8 mouse cellular contexts compared by ENCODE assay signal in genomic region chr8:119840275-119840808, GRCm38 (mm10). TPM values are rescaled to one million over a fixed set of nuclear protein-coding genes. Genes with fewer than 3 reads are reported as not detected.
DNase-seq lines count a peak whose midpoint lies in the region; ATAC-seq and TF ChIP-seq lines count a peak whose summit lies in the region.

TSS of gene Cotl1 (minus strand) at chr8:119840544.

- peak; percentile 99 for DNase-seq in brain, embryonic 14.5 days (ENCODE audit: low read depth)
- DNase-seq in kidney, postnatal 0 days (ENCODE audit: low spot score): peak; percentile 98
- peak; percentile 96 for DNase-seq in liver, embryonic 11.5 days (ENCODE audit: low spot score)
- DNase-seq in naive thymus-derived CD4-positive, alpha-beta T cell, adult 2 months (ENCODE audit: low read depth): peak; percentile 97

- TF ChIP-seq CTCF in C2C12 (IDR thresholded peaks at IDR 0.05; ENCODE audit: control insufficient read depth, insufficient read depth, insufficient read length): no peak
- no peak for TF ChIP-seq CTCF in brain, embryonic 14.5 days (IDR thresholded peaks at IDR 0.05; ENCODE audit: borderline replicate concordance, extremely low read depth, insufficient read depth, insufficient read length)
- no peak for TF ChIP-seq CTCF in kidney, postnatal 0 days (IDR thresholded peaks at IDR 0.05; ENCODE audit: low read depth)

- peak within 1 kb of the TSS; percentile 67 for H3K27ac ChIP-seq in heart, embryonic 12.5 days (ENCODE audit: poor library complexity, severe bottlenecking)
- H3K27ac ChIP-seq in kidney, postnatal 0 days: peak within 1 kb of the TSS; percentile 84
- H3K27ac ChIP-seq in liver, embryonic 11.5 days (ENCODE audit: low read depth, low read length): peak within 1 kb of the TSS; percentile 60
- peak within 1 kb of the TSS; percentile 84 for H3K27ac ChIP-seq in stomach, embryonic 14.5 days (ENCODE audit: low read length)

- peaks cover 26% of the 10 kb centered on the region for H3K4me1 ChIP-seq in erythroblast, embryonic 14.5 days (ENCODE audit: control insufficient read depth)
- peaks cover 39% of the 10 kb centered on the region for H3K4me1 ChIP-seq in heart, embryonic 12.5 days (replicated peaks)
- peaks cover 24% of the 10 kb centered on the region for H3K4me1 ChIP-seq in kidney, postnatal 0 days (replicated peaks; ENCODE audit: insufficient read depth, low read length)
- H3K4me1 ChIP-seq in liver, embryonic 11.5 days (replicated peaks; ENCODE audit: control insufficient read depth, insufficient read depth, low read length): peaks cover 40% of the 10 kb centered on the region
- peaks cover 40% of the 10 kb centered on the region for H3K4me1 ChIP-seq in stomach, embryonic 14.5 days (ENCODE audit: control insufficient read depth, insufficient read depth, low read length)

- H3K79me2 ChIP-seq in C2C12 (ENCODE audit: control insufficient read depth, insufficient read depth): peaks cover 38% of the 10 kb centered on the region

- H3K36me3 ChIP-seq in C2C12 (ENCODE audit: control insufficient read depth, insufficient read depth): no peaks in the 10 kb centered on the region
- H3K36me3 ChIP-seq in erythroblast, embryonic 14.5 days (ENCODE audit: control insufficient read depth): no peaks in the 10 kb centered on the region
- no peaks in the 10 kb centered on the region for H3K36me3 ChIP-seq in heart, embryonic 12.5 days
- H3K36me3 ChIP-seq in kidney, postnatal 0 days (ENCODE audit: insufficient read depth, low read length): 0 out of 2 replicates have a peak, but pooled peaks cover 2% of the 10 kb centered on the region
- no peaks in the 10 kb centered on the region; the same call in 1 of the 2 replicates for H3K36me3 ChIP-seq in liver, embryonic 11.5 days (ENCODE audit: control insufficient read depth, insufficient read depth, low read length)
- H3K36me3 ChIP-seq in stomach, embryonic 14.5 days (ENCODE audit: control insufficient read depth, insufficient read depth, low read length): no peaks in the 10 kb centered on the region; the same call in 1 of the 2 replicates

- peak within 1 kb of the TSS; percentile 88 for H3K4me2 ChIP-seq in heart, embryonic 12.5 days
- peak within 1 kb of the TSS; percentile 87 for H3K4me2 ChIP-seq in kidney, postnatal 0 days (ENCODE audit: low read length)
- H3K4me2 ChIP-seq in liver, embryonic 11.5 days: peak within 1 kb of the TSS; percentile 81
- peak within 1 kb of the TSS; percentile 83 for H3K4me2 ChIP-seq in stomach, embryonic 14.5 days (replicated peaks; ENCODE audit: low read depth, low read length)

- TF ChIP-seq POLR2A in brain, embryonic 14.5 days (IDR thresholded peaks at IDR 0.05; ENCODE audit: borderline replicate concordance, extremely low read depth, insufficient read depth, insufficient read length, poor library complexity, severe bottlenecking): peak; percentile 86; the same call in 1 of the 2 replicates

- peak within 1 kb of the TSS; percentile 51 for H3K4me3 ChIP-seq in C2C12 (ENCODE audit: insufficient read depth, poor library complexity, severe bottlenecking)
- H3K4me3 ChIP-seq in erythroblast, embryonic 14.5 days (replicated peaks): peak within 1 kb of the TSS; percentile 75
- peak within 1 kb of the TSS; percentile 67 for H3K4me3 ChIP-seq in heart, embryonic 12.5 days
- H3K4me3 ChIP-seq in kidney, postnatal 0 days (replicated peaks; ENCODE audit: low read depth, low read length): peak within 1 kb of the TSS; percentile 72
- H3K4me3 ChIP-seq in liver, embryonic 11.5 days (ENCODE audit: low read depth, low read length): peak within 1 kb of the TSS; percentile 69
- H3K4me3 ChIP-seq in stomach, embryonic 14.5 days (ENCODE audit: low read depth, low read length): peak within 1 kb of the TSS; percentile 62

- ATAC-seq in heart, embryonic 12.5 days (ENCODE audit: insufficient number of reproducible peaks, low FRiP score): peak; percentile 94
- peak; percentile 90 for ATAC-seq in kidney, postnatal 0 days (replicated peaks; ENCODE audit: low FRiP score, low read depth)
- ATAC-seq in liver, embryonic 11.5 days (replicated peaks; ENCODE audit: low FRiP score): peak; percentile 91
- peak; percentile 92 for ATAC-seq in stomach, embryonic 14.5 days (ENCODE audit: insufficient number of reproducible peaks, insufficient read depth, low FRiP score, low read depth)

- under 1% methylated on average over 57 of the region's 57 CpGs for WGBS in heart, embryonic 12.5 days
- WGBS in kidney, postnatal 0 days: under 1% methylated on average over 57 of the region's 57 CpGs
- under 1% methylated on average over 57 of the region's 57 CpGs for WGBS in liver, embryonic 11.5 days
- WGBS in stomach, embryonic 14.5 days: 0% methylated on average over 50 of the region's 57 CpGs

- H3K9me3 ChIP-seq in erythroblast, embryonic 14.5 days (ENCODE audit: control insufficient read depth, low read length): no peaks in the 10 kb centered on the region
- no peaks in the 10 kb centered on the region for H3K9me3 ChIP-seq in heart, embryonic 12.5 days (replicated peaks)
- no peaks in the 10 kb centered on the region for H3K9me3 ChIP-seq in kidney, postnatal 0 days (replicated peaks; ENCODE audit: low read length)
- H3K9me3 ChIP-seq in liver, embryonic 11.5 days (ENCODE audit: control insufficient read depth, low read length): no peaks in the 10 kb centered on the region
- no peaks in the 10 kb centered on the region for H3K9me3 ChIP-seq in stomach, embryonic 14.5 days (ENCODE audit: control insufficient read depth, low read depth, low read length)

- H3ac ChIP-seq in C2C12 (ENCODE audit: control insufficient read depth, insufficient read length, low read depth): peak within 1 kb of the TSS; percentile 83

- peaks cover 7% of the 10 kb centered on the region for H3K27me3 ChIP-seq in C2C12 (ENCODE audit: control insufficient read depth, insufficient read depth, insufficient read length)
- H3K27me3 ChIP-seq in erythroblast, embryonic 14.5 days (ENCODE audit: control insufficient read depth): peaks cover 52% of the 10 kb centered on the region
- H3K27me3 ChIP-seq in heart, embryonic 12.5 days (replicated peaks): 0 out of 2 replicates have a peak, but pooled peaks cover 2% of the 10 kb centered on the region
- H3K27me3 ChIP-seq in kidney, postnatal 0 days (ENCODE audit: insufficient read depth, low read length): no peaks in the 10 kb centered on the region
- H3K27me3 ChIP-seq in liver, embryonic 11.5 days (replicated peaks; ENCODE audit: control insufficient read depth, insufficient read depth, low read length): no peaks in the 10 kb centered on the region; the same call in none of the 2 replicates
- H3K27me3 ChIP-seq in stomach, embryonic 14.5 days (ENCODE audit: control insufficient read depth, insufficient read depth, low read length): no peaks in the 10 kb centered on the region

- peaks cover 7% of the 10 kb centered on the region for H3K79me3 ChIP-seq in C2C12 (ENCODE audit: low read depth)

- peak within 1 kb of the TSS; percentile 81 for H3K9ac ChIP-seq in heart, embryonic 12.5 days
- peak within 1 kb of the TSS; percentile 76 for H3K9ac ChIP-seq in kidney, postnatal 0 days (ENCODE audit: low read depth, low read length)
- peak within 1 kb of the TSS; percentile 76 for H3K9ac ChIP-seq in liver, embryonic 11.5 days (ENCODE audit: low read depth, low read length)
- peak within 1 kb of the TSS; percentile 71 for H3K9ac ChIP-seq in stomach, embryonic 14.5 days (replicated peaks; ENCODE audit: low read depth, low read length)

TF ChIP-seq in C2C12, 6 proteins besides CTCF, POLR2A, EP300 and RAD21:
- TF ChIP-seq MAX (IDR thresholded peaks at IDR 0.05) (no peak), FOSL1 (IDR thresholded peaks at IDR 0.05; ENCODE audit: insufficient read depth, low read length, poor library complexity, severe bottlenecking) (no peak), MYOG (IDR thresholded peaks at IDR 0.05; ENCODE audit: control insufficient read depth, extremely low read depth, insufficient read length) (no peak), MYOD1 (IDR thresholded peaks at IDR 0.05; ENCODE audit: control insufficient read depth, insufficient read length, low read depth) (no peak), CEBPB (IDR thresholded peaks at IDR 0.05; ENCODE audit: low read depth) (peak; percentile 100), USF1 (IDR thresholded peaks at IDR 0.05; ENCODE audit: low read depth) (no peak)

RNA-seq across cellular contexts. Expression of gene Cotl1, which starts in this region (rescaled TPM):
- polyA plus RNA-seq in C2C12 (2012; fragmentation: generic; extraction: Trizol): 453 TPM
- 273 and 336 TPM in 2 replicates for polyA plus RNA-seq in brain, embryonic 14.5 days (2012; rRNA removed)
- polyA plus RNA-seq in erythroblast, embryonic 14.5 days (2012): 2.6 and 3.7 TPM in 2 replicates
- polyA plus RNA-seq in heart, embryonic 12.5 days (2016; fragmentation: Nextera tagmentation; extraction: Ambion mirVana): 40.6 and 54.2 TPM in 2 replicates
- 101 and 117 TPM in 2 replicates for polyA plus RNA-seq in kidney, postnatal 0 days (2015; fragmentation: Nextera tagmentation; extraction: Ambion mirVana)
- 132 and 155 TPM in 2 replicates for polyA plus RNA-seq in liver, embryonic 11.5 days (2014; fragmentation: Nextera tagmentation; extraction: Ambion mirVana)
- polyA plus RNA-seq in stomach, embryonic 14.5 days (2014; fragmentation: Nextera tagmentation; extraction: Ambion mirVana): 340 and 436 TPM in 2 replicates

Comparison
In these comparisons a context has a peak if more than half of its experiments do, and no peak if none do; other contexts are left out.
1. Peak in every context shown above with its lines: DNase-seq, ATAC-seq, H3K4me3 ChIP-seq and H3K27ac ChIP-seq.